Mouse (Mus musculus) thymus, adult 2 months (tissue): ENCODE results near the gene Adprm. TPM values are rescaled to one million over a fixed set of nuclear protein-coding genes. Genes with fewer than 3 reads are reported as not detected.

Source experiments
- DNase-seq: peaks from one replicate; pipeline ENCODE4 v3.0.0; 2021
- H3K27ac ChIP-seq: fragments of 200-500 bp; 2 replicates; pipeline ENCODE4 v1.5.1; 2012; ENCODE audit warnings: low read length, control low read depth; ENCODE audit not compliant: control insufficient read depth, insufficient read depth
- H3K27me3 ChIP-seq: fragments of 200-500 bp; 2 replicates; pipeline ENCODE4 v1.6.1; 2012; ENCODE audit warnings: mild to moderate bottlenecking, low read length, moderate library complexity, mixed read lengths; ENCODE audit not compliant: control insufficient read depth, insufficient read depth
- H3K36me3 ChIP-seq: fragments of 200-500 bp; 2 replicates; pipeline ENCODE4 v1.6.1; 2012; ENCODE audit warnings: mild to moderate bottlenecking, low read length, moderate library complexity; ENCODE audit not compliant: control insufficient read depth, insufficient read depth
- H3K4me1 ChIP-seq: fragments of 200-500 bp; replicated peaks from 2 replicates; pipeline ENCODE4 v1.6.1; 2012; ENCODE audit warnings: low read length; ENCODE audit not compliant: control insufficient read depth, insufficient read depth
- H3K4me3 ChIP-seq: fragments of 200-500 bp; 2 replicates; pipeline ENCODE4 v1.5.1; 2012; ENCODE audit warnings: mild to moderate bottlenecking, low read length, control low read depth, moderate library complexity; ENCODE audit not compliant: control insufficient read depth, insufficient read depth
- CTCF ChIP-seq: fragments of 200-500 bp; IDR thresholded peaks from 2 replicates; pipeline ENCODE4 v1.5.1; 2012; ENCODE audit warnings: mild to moderate bottlenecking, control low read depth, low read length, moderate library complexity, borderline replicate concordance; ENCODE audit not compliant: control insufficient read depth, poor library complexity, insufficient read depth; ENCODE audit errors: extremely low read depth
- POLR2A ChIP-seq: fragments of 200-500 bp; IDR thresholded peaks from 2 replicates; pipeline ENCODE4 v1.6.1; 2012; ENCODE audit warnings: mild to moderate bottlenecking, low read length, control low read depth, moderate library complexity; ENCODE audit not compliant: control insufficient read depth, poor library complexity, insufficient read depth; ENCODE audit errors: extremely low read depth
- WGBS: fragments of 180-500 bp; shearing (Covaris S2); methylation state at CpG from one replicate; pipeline ENCODE4 v1.1.7; 2018; 5-methylcytosine and 5-hydroxymethylcytosine counted together
- polyA plus RNA-seq: library from polyadenylated mRNA; depleted of rRNA; stranded (reverse); fragments of >200 nt; gene quantifications from 2 replicates; pipeline ENCODE4 v1.2.3, GENCODE M21; 2012

The Adprm gene
- polyA plus RNA-seq, 1 experiment = 26.2 TPM

DNA sequence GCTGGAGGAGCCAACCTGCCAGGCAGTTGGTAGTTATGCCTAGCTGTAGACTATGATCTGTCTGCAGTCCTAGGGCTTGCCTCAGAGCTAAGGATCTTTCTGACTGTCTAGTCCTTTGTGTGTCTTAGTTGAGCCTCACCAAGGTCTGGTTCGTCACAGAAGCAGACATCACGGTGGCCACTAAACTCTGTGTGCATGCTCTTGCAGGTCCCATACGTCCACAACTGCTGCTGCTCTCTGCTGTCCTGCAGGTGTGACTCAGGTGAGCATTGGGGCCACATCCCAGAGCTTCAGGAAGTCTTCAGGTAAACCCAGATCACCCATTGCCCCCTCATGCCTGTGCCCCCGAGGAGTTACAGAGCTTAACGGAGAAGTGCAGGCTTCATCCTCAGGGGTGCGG is 26.5 kb upstream of the Adprm start:
- no peak overlapping the region for H3K27ac ChIP-seq
- no peak for DNase-seq
- H3K4me3 ChIP-seq = no peak overlapping the region
- 89% methylated on average over 6 of the region's 6 CpGs for WGBS
- TF ChIP-seq CTCF (no peak), POLR2A (no peak)
- no peaks in the 10 kb centered on the region for H3K36me3 ChIP-seq
- no peaks in the 10 kb centered on the region for H3K27me3 ChIP-seq
- no peaks in the 10 kb centered on the region for H3K4me1 ChIP-seq

DNA sequence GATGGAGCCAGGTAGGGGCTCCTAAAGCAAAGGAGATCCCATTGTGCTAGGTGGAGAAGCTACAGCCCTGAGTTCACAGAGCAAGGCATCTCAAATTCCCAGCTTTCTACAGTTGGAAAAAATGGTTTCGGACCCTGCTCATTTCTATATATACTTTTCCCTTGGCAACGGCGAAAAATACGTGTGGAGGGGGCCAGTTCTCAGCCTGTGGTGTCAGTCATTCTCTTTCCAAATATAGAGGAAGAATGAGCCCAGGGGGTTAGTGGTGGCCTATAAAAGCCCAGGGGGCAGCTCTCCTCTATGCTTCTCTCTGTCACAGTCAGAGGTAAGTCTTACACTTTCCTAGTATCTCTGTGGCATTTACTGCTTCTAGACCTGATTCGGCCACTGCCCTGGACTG is 25.6 kb upstream of the Adprm start, which contains the start of gene Myh3:
Gene Myh3 (plus strand): TSS at position 301 of the 400 bp plus-strand sequence.
- Histone ChIP-seq H3K4me1 (no peaks in the 10 kb centered on the region), H3K4me3 (no peak within 1 kb of the TSS), H3K36me3 (no peaks in the 10 kb centered on the region), H3K27me3 (no peaks in the 10 kb centered on the region), H3K27ac (no peak within 1 kb of the TSS)
- DNase-seq = no peak
- WGBS = 90% methylated on average over 5 of the region's 5 CpGs
- TF ChIP-seq POLR2A (no peak), CTCF (no peak)

DNA sequence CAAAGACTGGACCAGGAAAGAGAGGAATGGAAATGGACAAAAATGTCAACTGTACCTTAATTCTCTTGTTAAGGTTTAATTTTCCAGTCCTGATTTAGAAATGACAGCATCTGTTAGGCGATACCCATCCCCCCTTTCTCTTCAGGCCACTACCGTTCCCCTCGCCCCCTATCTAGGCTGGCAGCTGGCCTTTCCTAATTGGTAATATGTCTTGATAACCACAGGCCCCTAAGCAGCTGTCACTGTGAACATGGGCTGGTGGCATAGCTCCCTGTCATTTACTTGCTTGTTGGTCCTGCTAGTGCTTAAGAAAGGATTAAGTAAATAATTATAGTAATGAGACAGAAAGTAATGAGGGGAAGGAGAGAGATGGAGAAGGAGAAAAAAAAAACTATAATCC is 25.0 kb upstream of the Adprm start:
- Histone ChIP-seq H3K36me3 (no peaks in the 10 kb centered on the region), H3K4me3 (no peak overlapping the region), H3K4me1 (no peaks in the 10 kb centered on the region), H3K27me3 (no peaks in the 10 kb centered on the region), H3K27ac (no peak overlapping the region)
- TF ChIP-seq CTCF (no peak), POLR2A (no peak)
- DNase-seq = no peak
- 68% methylated on average over 3 of the region's 3 CpGs for WGBS

GRCm38 (mm10) chr11:67076781-67077180 is 24.4 kb upstream of the Adprm start:
- Histone ChIP-seq H3K27me3 (no peaks in the 10 kb centered on the region), H3K36me3 (no peaks in the 10 kb centered on the region), H3K27ac (no peak overlapping the region), H3K4me1 (no peaks in the 10 kb centered on the region), H3K4me3 (no peak overlapping the region)
- 86% methylated on average over 5 of the region's 5 CpGs for WGBS
- TF ChIP-seq POLR2A (no peak), CTCF (no peak)
- DNase-seq = no peak

- no peak for DNase-seq
- Histone ChIP-seq H3K4me1 (no peaks in the 10 kb centered on the region), H3K27me3 (no peaks in the 10 kb centered on the region), H3K36me3 (no peaks in the 10 kb centered on the region), H3K27ac (no peak overlapping the region), H3K4me3 (no peak overlapping the region)
- no peak for TF ChIP-seq CTCF
- 82% methylated on average over 3 of the region's 3 CpGs for WGBS
Measured at GRCm38 (mm10) chr11:67075036-67075435, 22.6 kb upstream of the Adprm start.

DNA sequence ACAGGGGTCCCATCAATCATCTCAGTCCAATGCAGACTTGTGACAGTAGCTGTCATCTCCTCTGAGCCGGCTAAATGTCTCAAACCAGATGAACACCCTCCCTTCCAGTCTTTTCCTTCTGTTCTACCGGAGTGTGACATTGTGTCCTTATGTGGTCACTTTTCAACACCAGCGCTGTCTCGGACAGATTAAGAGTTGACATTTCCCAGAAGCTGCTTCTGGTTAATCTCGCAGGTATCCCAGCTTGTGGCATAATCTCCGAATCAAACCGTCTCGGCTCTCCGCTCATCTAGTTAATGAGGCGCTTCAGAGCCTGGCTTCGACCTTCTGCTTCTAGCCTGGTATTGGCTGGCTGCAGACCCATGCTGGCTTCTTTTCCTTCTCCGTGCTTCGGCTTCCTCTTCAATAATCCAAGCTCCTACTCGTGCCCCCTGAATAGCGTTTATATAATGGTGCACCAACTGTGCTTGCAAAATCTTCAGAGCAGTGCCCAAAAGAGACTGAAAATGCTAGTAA is 20.3 kb upstream of the Adprm start:
- H3K27me3 ChIP-seq = no peaks in the 10 kb centered on the region
- 92% methylated on average over 15 of the region's 15 CpGs for WGBS
- H3K4me3 ChIP-seq = no peak overlapping the region
- TF ChIP-seq POLR2A (no peak), CTCF (no peak)
- H3K36me3 ChIP-seq = no peaks in the 10 kb centered on the region
- no peaks in the 10 kb centered on the region for H3K4me1 ChIP-seq
- no peak for DNase-seq
- no peak overlapping the region for H3K27ac ChIP-seq

DNA sequence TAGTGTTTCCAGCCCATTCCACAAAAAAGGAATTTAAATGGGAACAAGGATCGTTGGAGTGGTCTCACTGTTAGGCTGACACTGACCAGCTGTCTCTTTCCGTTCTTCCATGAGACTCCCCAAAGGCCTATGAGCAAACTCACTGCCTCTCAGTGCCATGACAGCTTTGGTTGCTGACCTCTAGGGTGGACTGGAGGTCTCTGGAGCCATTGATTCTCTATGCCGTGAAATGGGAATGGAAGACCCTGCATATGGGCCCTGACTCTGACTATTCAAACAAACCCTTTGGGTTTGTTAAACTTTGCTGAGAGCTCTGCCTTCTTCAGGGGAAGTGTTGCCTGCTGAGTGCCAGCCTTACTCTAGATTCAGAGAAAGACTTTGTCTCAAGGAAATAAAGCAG is 15.3 kb upstream of the Adprm start:
- DNase-seq = no peak
- no peak for TF ChIP-seq POLR2A
- TF ChIP-seq CTCF = no peak
- Histone ChIP-seq H3K36me3 (peaks cover 22% of the 10 kb centered on the region), H3K27me3 (no peaks in the 10 kb centered on the region), H3K4me3 (no peak overlapping the region), H3K4me1 (no peaks in the 10 kb centered on the region), H3K27ac (no peak overlapping the region)
- WGBS = 97% methylated on average over 3 of the region's 3 CpGs
